Mouse (Mus musculus) liver, embryonic 16.5 days (tissue): ENCODE results near the gene Ass1. TPM values are rescaled to one million over a fixed set of nuclear protein-coding genes. Genes with fewer than 3 reads are reported as not detected.

ENCODE experiments used
- ATAC-seq: fragments of 200-750 bp; cut with Nextera tagmentation; 2 replicates; pipeline ENCODE4 v1.8.0; 2017; ENCODE audit warnings: low read depth, mild to moderate bottlenecking, moderate number of reproducible peaks, moderate library complexity
- H3K27ac ChIP-seq: fragments of 300-500 bp; sonication (generic); 2 replicates; pipeline ENCODE4 v1.5.1; 2014; ENCODE audit warnings: mild to moderate bottlenecking, low read length
- H3K27me3 ChIP-seq: fragments of 300-500 bp; sonication (generic); 2 replicates; pipeline ENCODE4 v1.6.1; 2014; ENCODE audit warnings: low read depth, low read length, mixed read lengths; ENCODE audit not compliant: control insufficient read depth, insufficient read depth
- H3K36me3 ChIP-seq: fragments of 300-500 bp; sonication (generic); 2 replicates; pipeline ENCODE4 v1.6.1; 2014; ENCODE audit warnings: mild to moderate bottlenecking; ENCODE audit not compliant: control insufficient read depth, insufficient read depth
- H3K4me1 ChIP-seq: fragments of 300-500 bp; sonication (generic); 2 replicates; pipeline ENCODE4 v1.6.1; 2014; ENCODE audit warnings: low read depth, low read length, mixed read lengths; ENCODE audit not compliant: control insufficient read depth
- H3K4me2 ChIP-seq: fragments of 300-500 bp; sonication (generic); 2 replicates; pipeline ENCODE4 v1.6.1; 2014; ENCODE audit warnings: low read depth, low read length, mixed read lengths
- H3K4me3 ChIP-seq: fragments of 300-500 bp; sonication (generic); 2 replicates; pipeline ENCODE4 v1.5.1; 2014; ENCODE audit warnings: low read depth, mild to moderate bottlenecking, low read length
- H3K9ac ChIP-seq: fragments of 300-500 bp; sonication (generic); 2 replicates; pipeline ENCODE4 v1.6.1; 2014; ENCODE audit warnings: low read depth, low read length
- H3K9me3 ChIP-seq: fragments of 300-500 bp; sonication (generic); replicated peaks from 2 replicates; pipeline ENCODE4 v1.6.1; 2016; ENCODE audit warnings: low read length; ENCODE audit not compliant: control insufficient read depth
- WGBS: fragments of 180-500 bp; shearing (Covaris S2); extraction: QIAGEN DNeasy Blood & Tissue Kit; methylation state at CpG from one replicate; pipeline ENCODE4 v1.1.7; 2014; ENCODE audit not compliant: insufficient replicate concordance; 5-methylcytosine and 5-hydroxymethylcytosine counted together
- polyA plus RNA-seq: library from polyadenylated mRNA; unstranded; fragments of >200 nt; fragmentation: Nextera tagmentation; extraction: Ambion mirVana; gene quantifications from 2 replicates; pipeline ENCODE4 v1.2.1, GENCODE M21; 2015

Ass1 gene
- polyA plus RNA-seq, 1 experiment from 2014 or later = 480 TPM

GRCm38 (mm10) chr2:31472406-31473065 lies 2.5 kb downstream of the Ass1 start:
- Histone ChIP-seq H3K4me2 (peak overlapping the region; percentile 65), H3K9ac (no peak overlapping the region), H3K4me1 (no peaks in the 10 kb centered on the region; the same call in none of the 2 replicates), H3K36me3 (no peaks in the 10 kb centered on the region), H3K4me3 (peak overlapping the region; percentile 63), H3K27ac (no peak overlapping the region), H3K9me3 (no peaks in the 10 kb centered on the region), H3K27me3 (peaks cover 4% of the 10 kb centered on the region; the same call in 1 of the 2 replicates)
- no peak for ATAC-seq
- 28% methylated on average over 10 of the region's 10 CpGs for WGBS

- Histone ChIP-seq H3K9me3 (no peaks in the 10 kb centered on the region), H3K4me1 (no peaks in the 10 kb centered on the region; the same call in none of the 2 replicates), H3K9ac (no peak overlapping the region), H3K27ac (no peak overlapping the region), H3K27me3 (no peaks in the 10 kb centered on the region; the same call in 1 of the 2 replicates), H3K4me3 (no peak overlapping the region), H3K4me2 (no peak overlapping the region), H3K36me3 (no peaks in the 10 kb centered on the region)
- 52% methylated on average over 4 of the region's 4 CpGs for WGBS
- ATAC-seq = no peak
Observed at GRCm38 (mm10) chr2:31473941-31474340, 3.9 kb downstream of the Ass1 start.

GRCm38 (mm10) chr2:31474686-31475085 lies 4.7 kb downstream of the Ass1 start:
- H3K4me1 ChIP-seq = no peaks in the 10 kb centered on the region; the same call in none of the 2 replicates
- H3K27me3 ChIP-seq = no peaks in the 10 kb centered on the region; the same call in 1 of the 2 replicates
- no peaks in the 10 kb centered on the region for H3K9me3 ChIP-seq
- no peak overlapping the region for H3K27ac ChIP-seq
- WGBS = 58% methylated on average over 5 of the region's 5 CpGs
- H3K4me3 ChIP-seq = no peak overlapping the region
- H3K9ac ChIP-seq = no peak overlapping the region
- H3K36me3 ChIP-seq = no peaks in the 10 kb centered on the region
- no peak for ATAC-seq
- no peak overlapping the region for H3K4me2 ChIP-seq

DNA sequence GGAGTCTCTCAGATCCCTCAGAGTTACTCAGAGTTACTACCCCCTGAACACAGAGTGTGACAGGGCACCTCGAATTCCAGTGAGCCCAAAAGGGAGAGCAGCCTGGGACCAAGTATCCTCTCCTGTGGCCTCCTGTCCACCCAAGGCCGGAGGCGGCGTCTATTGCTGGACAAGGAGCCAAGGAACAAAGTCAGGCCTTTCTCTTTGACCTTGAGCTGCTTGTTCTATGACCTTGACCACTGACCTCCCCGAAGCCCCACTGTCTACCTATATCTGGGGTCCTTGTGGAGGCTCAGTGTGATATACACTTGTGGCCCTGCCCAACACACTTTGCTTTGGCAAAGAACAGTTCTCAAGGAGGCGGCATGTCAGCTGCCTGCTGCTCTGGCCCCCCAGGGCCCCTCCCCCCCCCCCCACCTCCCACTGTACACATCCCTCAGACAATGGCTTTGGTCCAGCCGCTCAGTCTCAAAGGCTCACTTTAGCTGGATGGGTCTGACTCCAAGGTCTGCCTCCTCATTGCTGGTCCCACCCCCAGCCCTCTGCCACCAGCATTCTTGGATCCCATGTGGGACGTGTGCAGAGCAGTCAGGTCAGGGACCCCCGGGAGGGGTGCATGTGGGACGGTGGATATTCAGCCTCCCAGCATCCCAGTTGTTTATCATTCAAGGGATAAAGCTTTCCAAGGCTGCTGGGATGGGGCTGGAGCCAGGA lies 6.3 kb downstream of the Ass1 start:
- Histone ChIP-seq H3K27ac (no peak overlapping the region), H3K4me3 (no peak overlapping the region), H3K4me2 (no peak overlapping the region), H3K27me3 (no peaks in the 10 kb centered on the region), H3K4me1 (no peaks in the 10 kb centered on the region; the same call in 1 of the 2 replicates), H3K9me3 (no peaks in the 10 kb centered on the region), H3K36me3 (no peaks in the 10 kb centered on the region), H3K9ac (no peak overlapping the region)
- ATAC-seq = no peak
- 64% methylated on average over 10 of the region's 10 CpGs for WGBS

GRCm38 (mm10) chr2:31477234-31478161 lies 7.5 kb downstream of the Ass1 start:
- WGBS = 66% methylated on average over 12 of the region's 12 CpGs
- no peak overlapping the region for H3K27ac ChIP-seq

DNA sequence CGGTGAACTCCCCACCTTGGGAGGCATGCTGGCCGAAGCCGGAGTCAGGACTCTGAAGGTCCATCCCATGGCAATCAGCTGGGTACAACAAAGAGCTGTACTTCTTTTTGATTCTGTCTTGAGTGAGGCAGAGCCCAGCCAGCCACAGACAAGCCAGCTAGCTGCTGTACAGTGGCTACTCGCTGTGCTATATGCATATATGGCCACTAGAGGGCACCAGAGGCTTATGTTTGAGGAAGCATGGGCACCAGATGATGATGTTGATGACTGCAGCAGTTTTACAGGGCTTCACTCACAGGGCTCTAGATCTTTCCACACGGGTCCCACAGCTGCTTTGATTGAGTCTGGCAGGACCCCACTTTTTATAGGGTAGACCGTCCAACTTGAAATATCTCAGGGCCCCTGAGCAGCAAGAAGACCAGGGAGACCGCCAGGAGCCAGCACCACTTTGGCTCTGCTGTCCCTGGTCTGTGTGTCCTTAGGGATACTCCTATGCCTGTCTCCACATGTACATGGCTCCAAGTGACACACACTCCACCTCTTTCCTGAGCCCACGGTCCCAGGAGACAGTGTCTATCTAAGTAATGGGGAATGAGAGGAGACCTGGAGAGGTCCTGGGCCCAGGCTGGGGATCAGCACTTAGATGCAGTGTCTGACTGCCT lies 13.0 kb downstream of the Ass1 start:
- no peak overlapping the region for H3K27ac ChIP-seq
- H3K4me1 ChIP-seq = no peaks in the 10 kb centered on the region
- H3K4me2 ChIP-seq = no peak overlapping the region
- 29% methylated on average over 8 of the region's 8 CpGs for WGBS
- no peaks in the 10 kb centered on the region for H3K27me3 ChIP-seq
- no peak overlapping the region for H3K9ac ChIP-seq
- no peaks in the 10 kb centered on the region for H3K9me3 ChIP-seq
- no peak for ATAC-seq
- H3K36me3 ChIP-seq = no peaks in the 10 kb centered on the region; the same call in none of the 2 replicates
- H3K4me3 ChIP-seq = no peak overlapping the region

More at GRCm38 (mm10) chr2:31477234-31478161, 7.5 kb downstream of the Ass1 start:
- H3K4me3 ChIP-seq = no peak overlapping the region
- H3K27me3 ChIP-seq = no peaks in the 10 kb centered on the region
- H3K4me2 ChIP-seq = no peak overlapping the region
- no peak for ATAC-seq
- H3K9me3 ChIP-seq = no peaks in the 10 kb centered on the region
- no peaks in the 10 kb centered on the region; the same call in 1 of the 2 replicates for H3K4me1 ChIP-seq
- H3K36me3 ChIP-seq = no peaks in the 10 kb centered on the region; the same call in 1 of the 2 replicates
- H3K9ac ChIP-seq = no peak overlapping the region

DNA sequence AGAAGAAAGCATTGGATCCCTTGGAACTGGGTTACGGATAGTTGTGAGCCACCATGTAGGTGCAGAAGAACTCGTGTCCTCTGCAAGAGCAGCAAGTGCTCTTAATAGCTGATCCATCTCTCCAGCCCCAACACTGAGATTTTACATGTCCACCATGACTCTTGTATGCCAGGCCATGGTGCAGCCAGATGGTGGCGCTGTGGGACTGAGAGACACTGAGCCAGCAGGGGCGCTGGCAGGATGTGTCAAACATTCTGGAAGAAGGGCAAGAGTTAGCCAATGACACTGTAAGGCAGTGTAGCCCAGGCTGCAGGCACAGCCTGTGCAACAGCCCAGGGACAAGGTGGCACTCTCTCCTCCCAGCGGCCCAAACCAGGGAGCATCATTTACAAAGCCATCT lies 14.2 kb downstream of the Ass1 start:
- Histone ChIP-seq H3K4me2 (no peak overlapping the region), H3K9ac (no peak overlapping the region), H3K9me3 (no peaks in the 10 kb centered on the region), H3K27me3 (no peaks in the 10 kb centered on the region), H3K36me3 (no peaks in the 10 kb centered on the region; the same call in none of the 2 replicates), H3K4me3 (no peak overlapping the region), H3K27ac (no peak overlapping the region), H3K4me1 (no peaks in the 10 kb centered on the region)
- WGBS = 47% methylated on average over 5 of the region's 5 CpGs
- no peak for ATAC-seq

- ATAC-seq = no peak
- no peak overlapping the region for H3K4me2 ChIP-seq
- H3K4me3 ChIP-seq = no peak overlapping the region
- 64% methylated on average over 12 of the region's 12 CpGs for WGBS
- H3K27me3 ChIP-seq = no peaks in the 10 kb centered on the region
- no peaks in the 10 kb centered on the region for H3K4me1 ChIP-seq
- H3K9me3 ChIP-seq = no peaks in the 10 kb centered on the region
- H3K9ac ChIP-seq = no peak overlapping the region
- H3K27ac ChIP-seq = no peak overlapping the region
- H3K36me3 ChIP-seq = no peaks in the 10 kb centered on the region; the same call in none of the 2 replicates
Observed at GRCm38 (mm10) chr2:31489166-31489565, 19.2 kb downstream of the Ass1 start.
